Mouse (Mus musculus) liver, postnatal 0 days (tissue): ENCODE data around the gene Elmod2.

Experiments
- CTCF ChIP-seq: sonication (generic); IDR thresholded peaks from 2 replicates; pipeline ENCODE4 v1.5.1; 2016; ENCODE audit warnings: antibody characterized with exemption, low read depth
- EP300 ChIP-seq: IDR thresholded peaks from 2 replicates; pipeline ENCODE4 v1.6.1; 2016; ENCODE audit warnings: antibody characterized with exemption, low read depth, mild to moderate bottlenecking

DNA sequence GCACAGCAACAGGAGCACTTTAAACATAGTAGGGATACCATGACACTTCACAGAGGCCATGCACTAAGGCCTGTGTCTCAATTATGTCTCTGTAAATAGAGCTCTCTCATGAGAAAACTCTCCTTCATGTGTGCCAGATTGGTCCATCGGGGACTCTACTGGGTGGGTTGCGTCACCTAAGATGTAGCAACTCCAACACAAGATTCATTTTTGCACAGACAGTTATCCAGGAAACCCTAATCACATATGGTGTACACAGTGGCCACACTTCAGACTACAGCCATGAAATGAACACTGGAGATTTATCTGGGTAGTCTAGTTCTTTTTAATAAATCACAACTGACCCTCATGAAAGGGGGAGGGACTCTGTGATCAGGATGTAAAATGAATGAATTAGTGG, 19.0 kb upstream of the Elmod2 start:
- TF ChIP-seq CTCF (no peak), EP300 (no peak)
